ENCODE assay signal across 19 mouse cellular contexts in genomic region chr13:25199916-25200315, GRCm38 (mm10).
"Had no signal": no experiment of that assay in that cellular context is flagged by ENCODE, and none has a peak within 500 bp of the region (broad histone marks: within the 10 kb centered on the region; RNA-seq: fewer than 3 reads in every experiment).

No protein-coding gene starts in this region.

- H3K4me1 ChIP-seq: liver, embryonic 13.5 days; liver, embryonic 15.5 days; megakaryocyte, embryonic 14.5 days; midbrain, embryonic 13.5 days; midbrain, embryonic 15.5 days; neural tube, embryonic 12.5 days had no signal

- H3K27me3 ChIP-seq: liver, embryonic 13.5 days; megakaryocyte, embryonic 14.5 days; midbrain, embryonic 13.5 days; midbrain, embryonic 15.5 days; neural tube, embryonic 12.5 days had no signal

- DNase-seq: liver, embryonic 13.5 days; liver, postnatal 0 days; lung, embryonic 14.5 days; lung, postnatal 14 days; lung, postnatal 36 days; right cerebral cortex, adult 18-20 months; right cerebral cortex, postnatal 25 days; right cerebral cortex, postnatal 4 days; spleen, adult 18-20 months; thymus, adult 18-20 months; thymus, postnatal 14 days; thymus, postnatal 36 days had no signal

- ATAC-seq: liver, postnatal 0 days; midbrain, embryonic 13.5 days; midbrain, embryonic 15.5 days had no signal

- H3K9ac ChIP-seq: liver, embryonic 13.5 days; liver, embryonic 15.5 days; liver, postnatal 0 days; lung, embryonic 14.5 days; midbrain, embryonic 13.5 days; midbrain, embryonic 15.5 days; neural tube, embryonic 12.5 days had no signal

- H3K9me3 ChIP-seq: liver, embryonic 13.5 days; liver, embryonic 15.5 days; megakaryocyte, embryonic 14.5 days; midbrain, embryonic 13.5 days; midbrain, embryonic 15.5 days; neural tube, embryonic 12.5 days had no signal

- H3K4me3 ChIP-seq: liver, embryonic 13.5 days; liver, embryonic 15.5 days; megakaryocyte, embryonic 14.5 days; midbrain, embryonic 13.5 days; midbrain, embryonic 15.5 days; neural tube, embryonic 12.5 days had no signal

- H3K27ac ChIP-seq: liver, embryonic 13.5 days; liver, embryonic 15.5 days; macrophage; midbrain, embryonic 13.5 days; midbrain, embryonic 15.5 days; neural tube, embryonic 12.5 days had no signal

- H3K4me2 ChIP-seq: liver, embryonic 13.5 days; liver, embryonic 15.5 days; lung, embryonic 14.5 days; midbrain, embryonic 11.5 days; midbrain, embryonic 13.5 days; midbrain, embryonic 15.5 days; neural tube, embryonic 12.5 days had no signal

- H3K36me3 ChIP-seq: liver, embryonic 13.5 days; liver, embryonic 15.5 days; midbrain, embryonic 13.5 days; midbrain, embryonic 15.5 days; neural tube, embryonic 12.5 days had no signal
